10 mouse cellular contexts compared by ENCODE assay signal in genomic region chr6:144815542-144815941, GRCm38 (mm10).
"Had no signal": no experiment of that assay in that cellular context is flagged by ENCODE, and none has a peak within 500 bp of the region (broad histone marks: within the 10 kb centered on the region; RNA-seq: fewer than 3 reads in every experiment).

No protein-coding gene starts in this region.

- H3K9ac ChIP-seq: intestine, embryonic 15.5 days; liver, embryonic 13.5 days; midbrain, embryonic 15.5 days; neural tube, embryonic 13.5 days had no signal

- H3K4me3 ChIP-seq: intestine, embryonic 15.5 days; layer of hippocampus, adult 2 months; liver, embryonic 13.5 days; megakaryocyte, embryonic 14.5 days; midbrain, embryonic 10.5 days; midbrain, embryonic 15.5 days; neural tube, embryonic 13.5 days had no signal

- H3K27ac ChIP-seq: intestine, embryonic 15.5 days; kidney, postnatal 0 days; layer of hippocampus, adult 2 months; liver, embryonic 13.5 days; midbrain, embryonic 10.5 days; midbrain, embryonic 15.5 days; neural tube, embryonic 13.5 days; stomach, postnatal 0 days had no signal

- H3K9me3 ChIP-seq: intestine, embryonic 15.5 days; liver, embryonic 13.5 days; megakaryocyte, embryonic 14.5 days; midbrain, embryonic 10.5 days; midbrain, embryonic 15.5 days; neural tube, embryonic 13.5 days had no signal

- DNase-seq: liver, embryonic 13.5 days; thymus, postnatal 25 days had no signal

- H3K27me3 ChIP-seq: intestine, embryonic 15.5 days; liver, embryonic 13.5 days; midbrain, embryonic 15.5 days; neural tube, embryonic 13.5 days had no signal

- H3K4me2 ChIP-seq: intestine, embryonic 15.5 days; liver, embryonic 13.5 days; midbrain, embryonic 15.5 days; neural tube, embryonic 13.5 days had no signal

- H3K4me1 ChIP-seq: intestine, embryonic 15.5 days; liver, embryonic 13.5 days; midbrain, embryonic 15.5 days had no signal

- H3K36me3 ChIP-seq: intestine, embryonic 15.5 days; liver, embryonic 13.5 days; midbrain, embryonic 10.5 days; midbrain, embryonic 15.5 days; neural tube, embryonic 13.5 days had no signal
